ENCODE assay signal across 8 mouse cellular contexts in the genomic region with DNA sequence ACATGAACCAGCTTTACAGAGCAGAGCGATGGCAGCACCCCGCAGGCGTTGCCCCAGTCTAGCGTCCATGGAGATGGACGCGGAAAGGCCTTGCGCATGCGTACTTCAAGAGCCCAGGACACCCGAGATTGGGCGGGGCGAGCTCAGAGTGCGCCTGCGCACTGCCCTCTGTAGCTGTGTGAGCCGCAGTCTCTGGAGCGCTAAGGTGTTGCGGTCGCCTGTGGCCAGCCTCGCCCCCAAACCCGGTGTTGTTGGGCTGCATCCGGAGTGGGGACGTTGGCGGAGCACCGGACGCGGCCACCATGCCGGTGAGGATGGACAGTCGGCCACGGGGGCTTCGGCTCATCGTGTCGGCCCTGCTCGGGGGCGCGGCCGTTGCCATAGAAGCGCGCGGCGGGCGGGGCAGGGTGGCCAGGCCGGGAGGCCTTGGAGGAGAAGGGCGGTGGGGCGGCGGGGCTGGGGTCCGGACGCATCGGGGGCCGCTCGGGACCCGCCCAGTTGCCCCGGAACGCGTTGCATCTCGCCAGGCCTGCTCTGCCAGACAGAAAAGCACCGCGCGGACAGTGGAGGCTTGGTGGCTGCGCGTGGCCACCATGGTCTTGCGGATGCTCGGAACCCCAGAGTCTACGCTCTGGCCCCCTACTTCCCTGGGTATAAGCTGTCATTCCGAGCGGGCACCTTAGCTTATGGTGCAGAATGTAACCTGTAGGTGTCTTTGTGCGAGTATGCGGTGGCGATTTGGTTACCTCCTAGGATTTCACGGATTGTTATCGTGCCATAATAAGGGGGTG. TPM values are rescaled to one million over a fixed set of nuclear protein-coding genes. Genes with fewer than 3 reads are reported as not detected.
DNase-seq lines count a peak whose midpoint lies in the region; ATAC-seq and TF ChIP-seq lines count a peak whose summit lies in the region.

Gene Kif3a (plus strand): TSS at position 156 of the 791 bp plus-strand sequence.

- H3K4me1 ChIP-seq in hindbrain, embryonic 10.5 days (replicated peaks), result peaks cover 16% of the 10 kb centered on the region
- H3K4me1 ChIP-seq in lung, postnatal 0 days (ENCODE audit: insufficient read depth, low read depth, low read length), result no peaks in the 10 kb centered on the region; the same call in 1 of the 2 replicates

- peak within 1 kb of the TSS; percentile 92 for H3K4me3 ChIP-seq in hindbrain, embryonic 10.5 days
- peak within 1 kb of the TSS; percentile 91 for H3K4me3 ChIP-seq in lung, postnatal 0 days (ENCODE audit: low read depth, low read length)

- peak within 1 kb of the TSS; percentile 62 for H3K9ac ChIP-seq in lung, postnatal 0 days (replicated peaks; ENCODE audit: low read depth)

- TF ChIP-seq EP300 in lung, postnatal 0 days (IDR thresholded peaks at IDR 0.05), result no peak

- peak; percentile 99 for DNase-seq in MN1 (ENCODE audit: low spot score)
- peak; percentile 95 for DNase-seq in cerebellum, adult 9-10 months
- peak; percentile 97 for DNase-seq in hindbrain, embryonic 10.5 days (ENCODE audit: low spot score)
- peak; percentile 94 for DNase-seq in layer of hippocampus, adult 9-11 months
- peak; percentile 98 for DNase-seq in lung, postnatal 0 days (ENCODE audit: low spot score)
- peak; percentile 87 for DNase-seq in ovary, postnatal 14 days (ENCODE audit: low spot score)
- DNase-seq in thymus, postnatal 14 days, result peak; percentile 93

- peak within 1 kb of the TSS; percentile 79 for H3K4me2 ChIP-seq in lung, postnatal 0 days (replicated peaks; ENCODE audit: low read depth, low read length)

- no peaks in the 10 kb centered on the region for H3K27me3 ChIP-seq in hindbrain, embryonic 10.5 days (ENCODE audit: insufficient read depth, poor library complexity, severe bottlenecking)
- H3K27me3 ChIP-seq in lung, postnatal 0 days (replicated peaks; ENCODE audit: insufficient read depth, low read length), result no peaks in the 10 kb centered on the region

- H3K36me3 ChIP-seq in hindbrain, embryonic 10.5 days, result peaks cover 16% of the 10 kb centered on the region
- no peaks in the 10 kb centered on the region for H3K36me3 ChIP-seq in lung, postnatal 0 days (ENCODE audit: insufficient read depth, low read length)

- WGBS in hindbrain, embryonic 10.5 days, result under 1% methylated on average over 69 of the region's 69 CpGs
- WGBS in lung, postnatal 0 days, result 1% methylated on average over 56 of the region's 69 CpGs

- peak; percentile 97 for ATAC-seq in frontal cortex, adult (ENCODE audit: low TSS enrichment)
- ATAC-seq in lung, postnatal 0 days, result peak; percentile 99

- peak within 1 kb of the TSS; percentile 94 for H3K27ac ChIP-seq in hindbrain, embryonic 10.5 days
- peak within 1 kb of the TSS; percentile 43; the same call in 1 of the 2 replicates for H3K27ac ChIP-seq in lung, postnatal 0 days (ENCODE audit: low read length)

- peaks cover 6% of the 10 kb centered on the region for H3K9me3 ChIP-seq in hindbrain, embryonic 10.5 days
- no peaks in the 10 kb centered on the region for H3K9me3 ChIP-seq in lung, postnatal 0 days (ENCODE audit: low read length)

- TF ChIP-seq CTCF in lung, postnatal 0 days (IDR thresholded peaks at IDR 0.05), result 0 out of 2 replicates have a peak, but pooled peaks have one; percentile 13

RNA-seq across cellular contexts. Expression of gene Kif3a, which starts in this region (rescaled TPM):
- polyA plus RNA-seq in hindbrain, embryonic 10.5 days (2016; fragmentation: Nextera tagmentation; extraction: Ambion mirVana), result 67.8 and 71.5 TPM in 2 replicates
- 39.4 and 39.9 TPM in 2 replicates for polyA plus RNA-seq in lung, postnatal 0 days (2015; fragmentation: Nextera tagmentation; extraction: Ambion mirVana)

Comparison
In these comparisons a context has a peak if more than half of its experiments do, and no peak if none do; other contexts are left out.
1. Peak in every context shown above with its lines: DNase-seq, ATAC-seq, H3K4me3 ChIP-seq and H3K27ac ChIP-seq.